Mouse (Mus musculus) v-Abl transformed pro-B cells (cell line): ENCODE data around the gene Mtrex.

Experiments
- in situ Hi-C, 2 experiments: fragments of 400-800 bp; cut with MboI; formaldehyde crosslinking; loops; one replicate each; pipeline ENCODE4 v1.15.1; 2025; ENCODE audit not compliant: unreplicated experiment in 2 of 2

Mtrex gene

DNA sequence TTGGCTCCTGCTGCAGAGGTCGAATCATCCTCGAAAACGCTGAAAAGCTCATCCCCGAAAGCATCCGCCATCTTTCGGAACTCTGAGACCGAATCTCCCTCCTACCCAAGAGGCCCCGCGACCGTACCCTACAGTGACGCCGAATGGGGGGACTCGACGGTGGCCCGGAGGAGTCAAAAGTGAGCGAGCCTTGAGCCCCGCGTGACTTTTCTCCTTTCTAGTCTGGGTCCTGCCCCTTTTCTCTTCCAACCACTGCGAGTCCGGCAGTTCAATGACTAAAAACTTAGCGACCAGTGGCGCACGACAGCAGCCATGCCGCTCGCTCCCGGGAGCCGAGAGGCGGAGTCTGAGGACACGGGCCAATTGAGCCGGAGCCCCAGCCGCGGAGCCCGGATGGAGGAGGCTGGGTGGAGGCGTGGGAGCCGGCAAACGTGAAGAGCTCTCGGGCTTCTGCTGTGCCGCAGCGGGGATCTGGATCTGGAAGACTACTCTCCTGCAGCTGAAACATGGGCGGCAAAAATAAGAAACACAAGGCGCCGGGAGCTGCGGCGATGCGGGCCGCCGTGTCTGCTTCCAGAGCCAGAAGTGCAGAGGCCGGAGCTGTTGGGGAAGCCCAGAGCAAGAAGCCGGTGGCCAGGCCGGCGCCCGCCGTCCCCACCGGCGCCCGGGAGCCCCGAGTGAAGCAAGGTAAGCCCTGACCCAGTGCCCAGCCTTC lies at the start of gene Mtrex, which contains the start of gene Dhx29:
TSS of gene Mtrex (minus strand) at position 112 of the 715 bp plus-strand sequence.
TSS of gene Dhx29 (plus strand) at position 168 of the 715 bp plus-strand sequence.
- in situ Hi-C loops, result loop anchor here in 1 of 2 experiments (5.0 to 10.0 kb wide), 2 partner anchors 60 to 263 kb away; partner anchors contain the start of genes Ccno and Slc38a9

DNA sequence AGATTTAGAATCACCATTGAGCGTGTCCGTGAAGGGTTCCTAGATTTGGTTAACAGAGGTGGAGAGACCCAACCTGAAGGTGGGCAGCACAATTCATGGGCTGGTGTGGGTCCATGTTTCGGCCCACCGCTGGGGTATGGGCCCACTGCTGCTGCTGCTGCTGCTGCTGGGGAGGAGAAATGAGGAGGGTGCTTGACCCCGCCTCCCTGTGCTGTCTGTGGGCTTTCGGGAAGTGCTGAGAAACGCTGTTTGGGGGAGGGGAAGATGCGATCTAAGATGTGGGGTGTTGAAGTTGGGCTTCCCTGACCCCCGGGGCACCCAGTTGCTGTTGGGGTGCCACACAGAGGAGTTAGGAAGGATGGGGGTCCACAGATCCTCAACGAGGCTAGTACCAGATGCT lies 49.5 kb upstream of the Mtrex start:
- in situ Hi-C loops, result no loop called here

DNA sequence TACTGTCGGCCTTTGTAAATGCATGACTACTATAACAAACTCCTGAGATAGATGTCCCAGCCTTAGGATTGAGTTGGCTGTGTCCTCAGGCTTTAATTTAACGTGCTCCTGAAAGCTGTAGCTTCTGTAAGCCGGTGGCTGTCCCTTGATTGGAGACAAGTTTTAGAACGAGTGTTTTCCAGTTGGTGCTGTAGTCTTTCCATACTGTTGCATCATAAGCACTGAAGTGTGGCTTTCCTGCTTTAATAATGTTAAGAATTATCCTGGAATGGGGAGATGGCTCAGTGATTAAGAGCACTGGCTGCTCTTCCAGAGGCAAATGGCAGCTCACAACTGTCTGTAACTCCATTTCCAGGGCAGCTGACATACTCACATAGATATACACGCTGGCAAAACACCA lies 40.1 kb upstream of the Mtrex start:
- in situ Hi-C loops, result no loop called here

GRCm38 (mm10) chr13:112964421-112964820 lies 37.2 kb upstream of the Mtrex start:
- in situ Hi-C loops, result no loop called here

DNA sequence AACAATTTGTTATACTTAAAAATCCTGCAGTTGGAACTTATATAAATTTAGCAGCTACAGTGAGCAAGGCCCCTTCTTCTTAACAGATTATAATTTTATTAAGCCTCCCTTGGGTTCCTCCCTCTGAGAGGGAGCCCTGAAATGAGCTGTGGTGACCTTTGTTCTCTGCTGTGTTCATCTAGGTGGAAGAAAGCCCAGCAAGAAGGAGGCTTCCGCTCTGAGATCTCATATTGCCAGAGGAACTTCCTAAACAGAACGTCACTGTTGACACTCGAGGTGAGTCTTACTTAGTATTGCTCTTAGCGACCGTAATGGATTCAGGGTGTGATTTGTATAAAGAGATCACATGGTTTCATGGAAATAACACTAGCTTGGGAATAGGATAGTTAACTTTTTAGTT lies 35.9 kb upstream of the Mtrex start:
- in situ Hi-C loops, result no loop called here

- in situ Hi-C loops, result no loop called here
Observed at GRCm38 (mm10) chr13:112954067-112954466, 26.9 kb upstream of the Mtrex start.

- in situ Hi-C loops, result no loop called here
Observed at GRCm38 (mm10) chr13:112945900-112946299, 18.7 kb upstream of the Mtrex start.

DNA sequence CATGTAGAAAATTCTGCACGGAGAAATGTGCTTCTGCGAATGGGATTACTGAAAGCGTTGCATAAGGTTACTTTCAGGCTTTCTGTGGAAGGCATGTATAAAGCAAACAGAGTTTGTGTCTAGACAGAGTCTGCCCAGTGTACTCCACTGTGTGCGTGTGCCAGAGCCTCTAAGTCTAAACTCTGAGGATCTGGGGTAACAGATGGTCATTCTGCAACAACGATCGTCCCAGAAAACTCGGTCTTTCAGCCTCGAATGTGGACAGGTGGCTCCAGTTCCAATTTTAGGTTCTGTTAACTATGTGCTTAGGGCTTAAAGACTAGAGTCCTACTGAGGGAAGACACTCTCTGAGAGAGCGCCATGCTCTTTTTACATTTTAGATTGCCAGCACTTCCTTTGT lies 18.1 kb upstream of the Mtrex start:
- in situ Hi-C loops, result no loop called here

DNA sequence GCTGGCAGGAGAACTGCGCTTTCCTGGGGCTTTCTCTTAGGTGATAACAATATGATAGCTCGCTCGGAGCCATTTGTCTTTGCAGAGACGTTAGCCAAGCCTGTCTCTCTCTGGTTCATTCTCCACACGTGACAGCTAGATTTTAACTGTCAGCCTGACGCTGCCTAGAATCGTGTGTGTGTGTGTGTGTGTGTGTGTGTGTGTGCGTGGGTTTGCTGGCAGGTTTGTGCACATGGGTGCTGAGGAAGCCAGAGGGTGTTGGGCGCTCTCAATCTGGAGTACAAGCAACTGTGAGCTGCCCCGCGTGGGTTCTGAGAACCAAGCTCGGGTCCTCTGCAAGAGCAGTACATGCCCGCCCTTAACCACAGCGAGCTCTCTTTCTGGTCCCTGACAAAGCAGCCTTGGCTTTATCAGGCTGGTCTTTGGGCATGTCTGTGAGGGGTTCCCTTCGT lies 14.7 kb upstream of the Mtrex start:
- in situ Hi-C loops, result no loop called here

DNA sequence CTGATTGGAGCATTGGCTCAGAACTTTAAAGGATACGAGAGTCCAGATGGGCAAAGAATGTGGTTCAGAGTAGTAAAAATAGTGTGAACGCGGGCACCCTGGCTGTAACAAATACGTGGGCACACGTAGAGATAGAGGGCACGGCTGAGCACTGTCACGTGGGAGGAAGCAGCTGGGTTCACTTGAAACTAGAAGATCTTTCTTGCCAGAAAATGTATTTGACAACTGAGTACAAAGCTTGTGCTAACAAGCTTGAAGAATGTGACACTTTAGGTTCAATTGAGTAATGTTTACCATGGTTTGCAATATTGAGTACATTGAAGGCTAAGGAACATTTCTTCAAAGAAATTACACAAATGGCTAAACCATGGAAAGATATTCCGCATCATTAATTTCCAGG lies 10.9 kb upstream of the Mtrex start:
- in situ Hi-C loops, result no loop called here

- in situ Hi-C loops, result loop anchor here in 1 of 2 experiments (5.0 to 10.0 kb wide), 2 partner anchors 59 to 263 kb away; partner anchors contain the start of genes Ccno and Slc38a9
Observed at GRCm38 (mm10) chr13:112928038-112928668, 955 bp upstream of the Mtrex start.

- in situ Hi-C loops, result loop anchor here in 1 of 2 experiments (5.0 to 10.0 kb wide), 2 partner anchors 61 to 262 kb away; partner anchors contain the start of genes Ccno and Slc38a9
Observed at GRCm38 (mm10) chr13:112926796-112927195, 402 bp downstream of the Mtrex start.

- in situ Hi-C loops, result loop anchor here in 1 of 2 experiments (5.0 to 10.0 kb wide), 2 partner anchors 61 to 261 kb away; partner anchors contain the start of genes Ccno and Slc38a9
Observed at GRCm38 (mm10) chr13:112925976-112926375, 1.2 kb downstream of the Mtrex start.

DNA sequence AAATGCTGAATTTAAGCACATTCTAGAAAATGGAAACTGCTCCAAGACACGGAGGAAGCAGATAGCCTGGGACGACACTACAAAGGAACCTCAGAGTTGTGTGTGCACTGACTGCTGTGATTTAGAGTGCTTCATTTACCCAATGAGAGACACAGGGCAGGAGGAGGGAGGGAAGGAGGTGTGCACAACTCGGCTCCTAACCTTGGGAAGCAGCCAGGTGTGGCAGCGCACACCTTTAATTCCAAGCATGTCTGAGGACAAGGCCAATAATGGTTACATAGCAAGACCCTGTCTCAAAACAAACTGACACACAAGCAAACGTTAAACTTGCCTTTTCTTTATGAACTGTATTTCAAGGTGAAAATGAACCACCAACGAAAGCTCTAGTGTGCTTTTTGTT lies 1.9 kb downstream of the Mtrex start:
- in situ Hi-C loops, result loop anchor here in 1 of 2 experiments (5.0 to 10.0 kb wide), 2 partner anchors 62 to 260 kb away; partner anchors contain the start of genes Ccno and Slc38a9

DNA sequence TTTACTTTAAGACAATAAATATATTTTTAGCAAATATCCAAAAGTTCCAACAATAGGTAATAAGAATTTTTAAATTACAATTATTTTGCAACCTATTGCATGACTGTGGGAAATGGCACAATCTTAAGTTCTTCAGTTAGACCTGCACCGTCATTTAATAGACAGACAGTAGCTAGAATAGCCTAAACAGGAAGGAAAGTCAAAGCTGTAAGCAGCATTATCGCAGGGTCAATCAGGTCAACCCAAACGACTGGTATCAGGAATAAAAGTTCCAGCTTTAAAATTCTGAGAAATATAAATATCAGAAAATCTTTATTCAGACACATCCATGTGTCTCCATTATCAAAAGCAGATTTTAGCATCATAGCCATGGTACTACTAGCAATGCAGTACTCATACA lies 6.3 kb downstream of the Mtrex start:
- in situ Hi-C loops, result loop anchor here (5.0 to 25.0 kb wide), 3 partner anchors 116 to 1484 kb away; partner anchors contain the start of genes Cdc20b (in 1 of the 2) and Slc38a9 (in 1 of the 2)

DNA sequence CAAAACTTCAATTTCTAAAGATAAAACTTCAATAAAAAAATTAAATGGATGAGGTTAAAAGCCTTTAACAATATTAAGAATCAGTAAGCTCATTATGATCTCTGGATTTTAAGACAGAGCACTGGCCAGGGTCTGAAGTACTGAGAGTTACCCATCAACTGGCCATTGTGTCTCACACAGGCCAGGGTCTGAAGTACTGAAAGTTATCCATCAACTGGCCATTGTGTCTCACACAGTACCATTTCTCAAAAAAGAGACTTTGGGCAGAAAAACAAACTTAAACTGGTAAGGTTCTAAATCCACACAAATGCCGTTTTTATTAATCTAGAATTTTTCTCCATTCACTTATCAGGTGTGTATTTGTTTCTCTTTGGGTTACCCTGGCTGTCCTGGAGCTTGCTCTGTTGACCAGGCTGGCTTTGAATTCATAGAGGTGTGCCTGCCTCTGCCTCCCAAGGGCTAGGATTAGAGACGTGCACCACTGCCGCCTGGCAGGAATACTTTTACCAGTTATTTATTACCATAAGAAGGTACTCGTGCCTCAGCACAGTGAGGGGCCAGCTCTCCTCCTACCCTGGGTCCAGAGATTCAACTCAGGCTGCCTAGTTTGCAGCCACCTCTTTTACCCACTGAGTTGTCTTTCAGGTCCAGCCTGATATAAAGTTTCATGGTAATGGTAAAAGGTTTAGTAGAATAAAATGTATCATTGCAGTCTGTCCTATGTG lies 7.9 kb downstream of the Mtrex start:
- in situ Hi-C loops, result loop anchor here (5.0 to 25.0 kb wide), 4 partner anchors 37 to 1482 kb away; partner anchors contain the start of gene Cdc20b (in 1 of the 2)

- in situ Hi-C loops, result loop anchor here in 1 of 2 experiments (10.0 to 25.0 kb wide), 3 partner anchors 124 to 1473 kb away; partner anchors contain the start of gene Cdc20b
Observed at GRCm38 (mm10) chr13:112910434-112910833, 16.8 kb downstream of the Mtrex start.

DNA sequence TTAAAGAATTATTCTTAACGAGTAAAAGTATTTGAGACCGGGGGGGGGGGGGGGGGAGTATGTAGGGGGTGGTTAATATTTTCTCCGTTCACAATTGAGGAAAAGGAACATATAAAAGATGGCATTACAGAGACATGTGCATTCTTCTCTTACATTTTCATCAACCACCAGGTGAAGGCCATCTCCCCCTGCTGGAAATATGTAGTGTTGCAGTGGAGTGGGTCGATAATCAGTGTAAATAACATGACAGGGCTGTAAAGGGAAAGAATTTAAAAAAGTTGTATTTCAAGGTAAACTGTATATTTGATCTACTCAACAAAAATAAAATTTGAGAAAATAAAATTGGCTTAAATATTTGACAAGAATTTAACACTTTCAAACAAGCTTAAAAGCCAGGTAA lies 17.5 kb downstream of the Mtrex start:
- in situ Hi-C loops, result loop anchor here in 1 of 2 experiments (10.0 to 25.0 kb wide), 3 partner anchors 125 to 1472 kb away; partner anchors contain the start of gene Cdc20b

DNA sequence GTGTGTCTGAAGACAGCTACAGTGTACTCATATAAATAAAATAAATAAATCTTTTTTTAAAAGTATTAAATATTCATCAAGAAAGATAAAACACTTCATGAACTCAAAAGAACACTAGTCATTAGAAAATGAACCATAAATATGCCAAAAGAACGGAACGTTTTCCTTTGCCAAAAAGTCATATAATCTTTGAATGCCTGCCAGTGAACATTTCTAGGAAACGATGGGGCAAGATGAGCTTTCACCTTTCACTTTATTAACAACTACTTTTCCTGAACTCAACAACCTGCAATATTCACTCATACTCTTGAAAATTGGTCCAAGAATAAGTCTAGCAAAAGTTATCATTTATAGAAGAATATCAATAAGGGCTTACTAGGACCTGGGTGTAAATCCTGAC lies 25.0 kb downstream of the Mtrex start:
- in situ Hi-C loops, result loop anchor here in 1 of 2 experiments (25.0 kb wide), 1 partner anchor 1465 kb away; no protein-coding TSS in a partner anchor

GRCm38 (mm10) chr13:112887234-112887633 lies 40.0 kb downstream of the Mtrex start:
- in situ Hi-C loops, result loop anchor here in 1 of 2 experiments (10.0 kb wide), 1 partner anchor 1142 kb away; no protein-coding TSS in a partner anchor
